Mouse (Mus musculus): ENCODE measurements at regions not wholly inside any gene's neighbourhood (a gene's known extent, or its start where the extent isn't known, plus 50 kb on each side); places are given as distances from the start of the nearest gene placed in this dataset.

GRCm38 (mm10) chr4:55203731-55204710 is 145.8 kb upstream of the Rad23b start:
- in situ Hi-C loops (cut with MboI; ENCODE audit: unreplicated experiment in 2 of 2) = no loop called here

DNA sequence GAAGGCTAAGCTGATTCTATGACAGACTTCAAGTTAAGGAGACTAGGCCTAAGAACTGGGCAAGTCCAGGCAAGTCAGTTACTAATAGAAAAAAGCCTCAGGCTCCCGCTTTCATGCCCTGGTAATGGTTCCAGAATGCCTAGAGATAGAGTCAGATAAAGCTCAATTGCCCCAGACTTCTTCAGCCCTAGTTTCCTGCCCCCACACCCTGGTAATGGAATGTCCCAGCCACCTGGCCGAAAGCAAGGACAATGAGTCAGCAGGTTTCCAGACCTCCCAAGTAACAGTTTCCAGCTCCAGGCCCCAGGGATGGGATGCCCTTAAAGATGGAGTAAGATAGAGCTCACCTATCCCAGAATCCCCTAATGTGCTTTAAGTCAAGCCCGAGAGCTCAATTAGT is 143.6 kb upstream of the Rad23b start:
- in situ Hi-C loops (cut with MboI; ENCODE audit: unreplicated experiment in 2 of 2) = no loop called here

DNA sequence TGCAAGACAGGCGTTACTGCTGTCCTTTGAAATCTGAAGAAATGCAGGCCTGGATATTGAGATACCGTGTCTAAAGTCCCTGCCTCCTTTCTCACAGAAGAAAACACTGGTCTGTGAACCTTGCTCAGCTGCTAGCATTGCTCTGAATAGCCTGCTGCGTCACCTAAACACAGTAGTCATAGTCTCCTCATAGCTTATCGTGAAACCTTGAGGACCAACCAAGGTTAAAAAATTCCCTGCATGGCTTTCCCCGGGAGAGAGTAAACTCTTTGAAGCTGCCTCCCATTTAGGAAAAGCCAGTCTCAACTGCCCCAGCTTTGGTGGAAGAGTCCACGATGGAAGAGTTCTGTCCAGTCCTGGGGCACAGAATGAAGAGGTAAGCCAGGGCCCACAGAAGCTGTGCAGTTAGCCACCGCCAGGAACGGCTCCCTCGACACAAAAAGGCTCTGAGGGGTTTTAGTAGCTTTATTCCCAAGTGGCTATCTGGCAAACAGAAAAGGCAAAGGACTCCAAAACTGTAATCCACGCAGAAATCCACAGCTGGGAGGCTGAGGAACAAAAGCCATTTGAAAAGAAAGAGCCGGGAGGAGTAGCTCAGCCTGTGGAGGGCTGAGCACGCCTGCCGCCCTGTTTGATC is 142.0 kb upstream of the Rad23b start:
- in situ Hi-C loops (cut with MboI; ENCODE audit: unreplicated experiment in 2 of 2) = no loop called here

DNA sequence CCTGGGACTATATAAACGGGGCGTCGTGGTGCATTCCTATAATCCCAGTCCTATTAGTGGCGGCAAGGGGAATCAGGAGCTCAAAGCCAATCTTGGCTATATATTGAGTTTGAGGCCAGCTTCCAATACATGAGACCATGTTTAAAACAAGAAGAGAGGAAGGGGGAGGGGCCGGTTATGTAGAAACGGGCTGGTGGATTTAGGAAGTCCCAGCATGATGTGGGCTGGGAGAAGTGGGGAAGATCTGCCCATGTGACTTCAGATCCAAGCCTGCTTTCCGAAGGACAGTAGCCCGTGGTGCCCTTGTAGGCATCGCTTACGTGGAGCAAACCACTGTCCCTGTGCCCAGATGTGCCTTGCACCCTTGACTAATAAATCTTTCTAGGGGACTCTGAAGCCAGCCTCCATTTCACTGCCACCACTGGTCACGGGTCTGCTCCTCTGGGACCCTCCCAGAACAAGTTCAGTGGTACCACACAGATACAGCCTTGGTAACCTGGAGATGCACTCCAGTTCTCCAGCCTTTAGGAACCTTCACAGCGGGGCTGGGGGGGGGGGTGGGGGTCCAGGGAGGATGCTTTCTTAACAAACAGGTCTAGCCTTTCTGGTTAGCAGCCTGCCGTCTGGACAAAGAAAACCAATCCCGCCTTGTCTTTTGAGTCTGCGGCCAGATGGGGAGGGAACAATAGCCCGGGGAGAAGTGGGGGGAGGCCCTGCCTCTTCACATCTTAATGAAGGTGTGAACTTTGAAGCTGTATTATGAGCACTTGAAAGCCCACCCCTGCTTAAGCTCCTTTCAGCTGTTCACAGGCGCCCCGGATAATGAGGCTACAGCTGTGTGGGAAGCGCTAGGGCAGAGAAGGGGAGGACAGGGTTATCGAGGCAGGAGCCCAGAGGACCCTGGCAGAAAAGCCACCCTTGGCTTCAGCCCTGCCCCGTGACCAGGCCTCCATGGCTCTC is 141.2 kb upstream of the Rad23b start:
- in situ Hi-C loops (cut with MboI; ENCODE audit: unreplicated experiment in 2 of 2) = no loop called here

GRCm38 (mm10) chr4:55215425-55216174 is 134.2 kb upstream of the Rad23b start:
- in situ Hi-C loops (cut with MboI; ENCODE audit: unreplicated experiment in 2 of 2) = no loop called here

DNA sequence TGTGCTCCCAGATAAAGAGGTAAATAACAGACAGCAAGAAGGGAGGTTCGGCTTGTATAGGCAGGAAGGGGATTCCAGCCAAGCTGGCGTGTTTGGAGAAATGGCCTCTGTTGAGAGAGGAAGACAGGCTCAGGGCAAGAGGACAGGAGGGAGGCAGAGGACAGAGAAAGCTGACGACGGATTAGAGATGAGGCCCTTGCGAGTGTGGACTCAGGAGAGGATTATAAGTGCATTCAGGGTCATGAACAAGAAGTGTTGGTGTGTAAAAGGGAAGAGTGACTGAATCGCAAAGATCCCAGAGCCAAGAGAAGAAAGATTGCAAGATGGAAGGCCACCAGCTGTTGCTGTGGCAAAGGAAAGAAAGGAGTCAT is 133.7 kb upstream of the Rad23b start:
- in situ Hi-C loops (cut with MboI; ENCODE audit: unreplicated experiment in 2 of 2) = no loop called here

GRCm38 (mm10) chr4:55225766-55226165 is 124.1 kb upstream of the Rad23b start:
- in situ Hi-C loops (cut with MboI; ENCODE audit: unreplicated experiment in 2 of 2) = loop anchor here in 1 of 2 experiments (10.0 to 25.0 kb wide), 2 partner anchors 281 to 913 kb away; partner anchors contain the start of gene Zfp462

- in situ Hi-C loops (cut with MboI; ENCODE audit: unreplicated experiment in 2 of 2) = loop anchor here in 1 of 2 experiments (10.0 to 25.0 kb wide), 2 partner anchors 283 to 915 kb away; partner anchors contain the start of gene Zfp462
Measured at GRCm38 (mm10) chr4:55227394-55227793, 122.4 kb upstream of the Rad23b start.

DNA sequence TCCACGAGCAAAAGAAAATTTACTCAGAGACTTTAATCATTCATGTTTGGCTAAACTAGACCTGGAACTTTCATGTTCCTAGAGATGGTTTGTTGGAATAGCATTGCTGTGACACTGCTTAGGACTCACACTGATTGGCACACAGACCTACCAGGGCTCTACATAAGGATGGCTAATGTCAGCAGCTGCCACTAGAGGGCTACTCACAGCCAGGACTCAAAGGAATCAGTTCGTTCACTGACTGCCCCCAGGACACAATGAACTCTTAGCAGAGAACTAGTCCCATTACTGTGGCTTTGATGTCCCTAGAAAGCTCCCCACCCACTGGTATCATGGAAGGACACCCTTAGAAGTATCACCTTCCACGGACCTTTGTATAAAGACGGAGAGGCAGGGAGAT is 118.3 kb upstream of the Rad23b start:
- in situ Hi-C loops (cut with MboI; ENCODE audit: unreplicated experiment in 2 of 2) = loop anchor here (5.0 to 25.0 kb wide), 7 partner anchors 287 to 1487 kb away; partner anchors contain the start of gene Zfp462 (in 1 of the 2)

GRCm38 (mm10) chr4:55237856-55238255 is 112.0 kb upstream of the Rad23b start:
- in situ Hi-C loops (cut with MboI; ENCODE audit: unreplicated experiment in 2 of 2) = loop anchor here (5.0 to 25.0 kb wide), 7 partner anchors 293 to 1493 kb away; partner anchors contain the start of gene Zfp462 (in 1 of the 2)

- in situ Hi-C loops (cut with MboI; ENCODE audit: unreplicated experiment in 2 of 2) = loop anchor here in 1 of 2 experiments (5.0 to 25.0 kb wide), 5 partner anchors 928 to 1506 kb away; no protein-coding TSS in a partner anchor
Measured at GRCm38 (mm10) chr4:55240450-55240849, 109.4 kb upstream of the Rad23b start.

DNA sequence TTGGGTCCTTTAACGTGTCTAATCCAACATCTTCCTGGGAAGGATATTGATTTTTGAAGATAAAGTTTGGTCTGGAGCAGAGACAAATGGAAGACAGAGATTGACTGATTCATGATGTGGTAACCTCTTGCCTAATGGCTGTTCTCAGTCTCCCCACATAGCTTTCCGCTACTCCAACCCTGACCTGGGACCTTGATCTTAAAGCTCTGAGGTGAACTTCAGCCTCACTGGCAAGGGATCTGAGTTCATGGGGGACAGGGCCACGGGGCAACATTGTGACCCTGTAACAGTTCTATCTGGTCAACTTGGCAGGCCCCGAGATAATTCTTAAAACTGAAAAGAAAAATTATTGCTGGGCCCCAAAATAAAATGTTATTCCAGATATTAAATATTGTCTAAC is 107.5 kb upstream of the Rad23b start:
- in situ Hi-C loops (cut with MboI; ENCODE audit: unreplicated experiment in 2 of 2) = loop anchor here in 1 of 2 experiments (5.0 to 25.0 kb wide), 5 partner anchors 930 to 1508 kb away; no protein-coding TSS in a partner anchor

DNA sequence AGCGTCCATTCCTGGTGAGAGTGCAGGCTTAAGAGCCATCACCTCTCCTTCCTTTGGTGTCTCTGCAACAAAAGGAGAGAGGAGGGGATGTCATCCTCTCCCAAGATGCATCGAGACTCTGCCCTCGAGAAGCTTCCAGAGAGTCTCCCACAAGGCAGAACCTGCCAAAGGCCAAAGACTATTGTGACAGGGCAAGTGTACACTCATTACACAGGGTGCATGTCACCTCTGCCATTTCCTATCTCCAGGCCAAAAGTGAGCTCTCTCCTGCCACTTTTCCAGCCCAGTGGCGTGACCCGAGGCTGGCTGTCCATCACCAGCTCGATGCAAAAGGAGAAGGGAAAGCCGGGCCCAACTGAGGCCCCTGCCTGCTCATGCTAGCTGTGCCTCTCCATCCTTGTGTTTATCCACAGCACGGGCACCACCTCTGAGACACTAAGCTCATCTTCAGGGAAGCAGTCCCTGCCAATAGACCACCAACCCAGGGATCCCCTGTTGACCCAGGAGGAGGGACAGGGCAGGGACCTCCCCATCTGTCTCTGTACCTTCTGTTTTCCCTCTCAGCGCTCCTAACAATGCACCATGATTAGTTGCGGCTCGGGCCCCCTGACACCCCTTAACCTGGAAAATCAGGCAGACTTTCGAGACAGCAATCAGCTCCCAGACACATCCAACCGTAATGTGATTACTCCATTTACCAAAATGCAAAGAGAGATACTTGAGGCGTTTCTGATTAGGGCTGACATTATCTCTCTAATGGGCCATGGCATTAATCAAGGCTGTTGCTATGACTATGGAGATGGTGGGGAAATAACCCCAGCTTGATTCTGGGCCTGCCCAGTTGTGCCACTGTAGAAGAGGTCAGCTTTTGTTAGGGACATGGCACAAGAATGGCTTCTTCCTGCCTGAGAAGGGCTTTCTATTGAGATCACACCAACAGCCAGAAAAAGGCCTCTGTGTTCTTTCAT is 106.5 kb upstream of the Rad23b start:
- in situ Hi-C loops (cut with MboI; ENCODE audit: unreplicated experiment in 2 of 2) = loop anchor here in 1 of 2 experiments (5.0 to 25.0 kb wide), 5 partner anchors 931 to 1509 kb away; no protein-coding TSS in a partner anchor

DNA sequence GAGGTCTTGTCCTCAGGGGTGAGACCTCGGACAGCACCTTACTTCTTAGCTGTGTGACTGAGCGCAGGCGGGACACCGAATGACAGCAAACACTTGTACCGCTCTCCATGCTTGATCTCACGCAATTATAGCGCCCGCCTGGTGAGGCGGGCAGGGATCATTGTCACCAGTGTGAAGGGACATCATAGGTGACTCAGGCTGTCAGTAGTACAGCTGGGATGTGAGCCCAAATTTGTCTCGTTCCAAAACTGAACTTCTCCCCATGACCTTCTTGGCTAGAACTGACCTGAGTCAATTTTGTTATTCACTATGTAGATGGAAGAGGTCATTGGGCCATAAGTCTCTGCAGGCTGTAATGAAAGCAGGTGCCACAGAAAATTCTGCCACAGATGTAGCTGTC is 104.1 kb upstream of the Rad23b start:
- in situ Hi-C loops (cut with MboI; ENCODE audit: unreplicated experiment in 2 of 2) = loop anchor here in 1 of 2 experiments (10.0 to 25.0 kb wide), 3 partner anchors 933 to 1511 kb away; no protein-coding TSS in a partner anchor

GRCm38 (mm10) chr4:55250334-55250733 is 99.5 kb upstream of the Rad23b start:
- in situ Hi-C loops (cut with MboI; ENCODE audit: unreplicated experiment in 2 of 2) = loop anchor here in 1 of 2 experiments (25.0 kb wide), 1 partner anchor 1237 kb away; no protein-coding TSS in a partner anchor

- in situ Hi-C loops (cut with MboI; ENCODE audit: unreplicated experiment in 2 of 2) = loop anchor here in 1 of 2 experiments (25.0 kb wide), 1 partner anchor 1236 kb away; no protein-coding TSS in a partner anchor
Measured at GRCm38 (mm10) chr4:55251546-55251945, 98.3 kb upstream of the Rad23b start.

GRCm38 (mm10) chr4:55253769-55254168 is 96.1 kb upstream of the Rad23b start:
- in situ Hi-C loops (cut with MboI; ENCODE audit: unreplicated experiment in 2 of 2) = loop anchor here in 1 of 2 experiments (25.0 kb wide), 1 partner anchor 1234 kb away; no protein-coding TSS in a partner anchor
